Mouse (Mus musculus): ENCODE data around the gene Ccdc149. TPM values are rescaled to one million over a fixed set of nuclear protein-coding genes. Genes with fewer than 3 reads are reported as not detected.

Ccdc149 gene
- polyA plus RNA-seq, 1 experiment: 1.7 TPM

GRCm38 (mm10) chr5:52335590-52335989, 135.7 kb downstream of the Ccdc149 start:
- H3K27ac ChIP-seq (ENCODE audit: insufficient read depth, low read depth, low read length): no peak overlapping the region
- WGBS: 33% methylated on average over 3 of the region's 3 CpGs
- no peak overlapping the region for H3K4me3 ChIP-seq (ENCODE audit: insufficient read depth, low read depth, low read length)
- no peaks in the 10 kb centered on the region for H3K27me3 ChIP-seq (replicated peaks; ENCODE audit: control insufficient read depth, insufficient read depth, low read length)
- no peaks in the 10 kb centered on the region for H3K4me1 ChIP-seq (ENCODE audit: control insufficient read depth, insufficient read depth, low read length)
- H3K36me3 ChIP-seq (ENCODE audit: control insufficient read depth, insufficient read depth, low read length): no peaks in the 10 kb centered on the region
- TF ChIP-seq POLR2A (IDR thresholded peaks at IDR 0.05; ENCODE audit: low read depth, low read length) (no peak), CTCF (conservative IDR thresholded peaks at IDR 0.05; ENCODE audit: insufficient read depth, insufficient read length, low read depth, low read length) (no peak)
- DNase-seq: peak; percentile 83

- H3K27me3 ChIP-seq (replicated peaks; ENCODE audit: control insufficient read depth, insufficient read depth, low read length): no peaks in the 10 kb centered on the region
- H3K4me3 ChIP-seq (ENCODE audit: insufficient read depth, low read depth, low read length): no peak overlapping the region
- no peaks in the 10 kb centered on the region for H3K4me1 ChIP-seq (ENCODE audit: control insufficient read depth, insufficient read depth, low read length)
- DNase-seq: no peak
- whole genome bisulfite sequencing: 65% methylated on average over 8 of the region's 8 CpGs
- H3K27ac ChIP-seq (ENCODE audit: insufficient read depth, low read depth, low read length): no peak overlapping the region
- TF ChIP-seq CTCF (conservative IDR thresholded peaks at IDR 0.05; ENCODE audit: insufficient read depth, insufficient read length, low read depth, low read length) (no peak), POLR2A (IDR thresholded peaks at IDR 0.05; ENCODE audit: low read depth, low read length) (no peak)
- H3K36me3 ChIP-seq (ENCODE audit: control insufficient read depth, insufficient read depth, low read length): no peaks in the 10 kb centered on the region
Measured at GRCm38 (mm10) chr5:52332120-52332519, 139.2 kb downstream of the Ccdc149 start.

Other genes starting within 250 kb of the Ccdc149 start
- 347 and 350 TPM in 2 replicates for gene Sod3, start 107.7 kb downstream of the Ccdc149 start, polyA plus RNA-seq (2012; rRNA removed)
- 0.25 and 0.39 TPM in 2 replicates for gene Lgi2, start 94.9 kb upstream of the Ccdc149 start, polyA plus RNA-seq (2012; rRNA removed)
- 10.5 and 11.9 TPM in 2 replicates for gene Sepsecs, start 198.2 kb upstream of the Ccdc149 start, polyA plus RNA-seq (2012; rRNA removed)

Data from kidney, adult 2 months (tissue).